Mouse (Mus musculus) liver, adult 2 months (tissue): Measurements from ENCODE around the gene Vti1a.

Experiments
- CTCF ChIP-seq: fragments of 200-500 bp; IDR thresholded peaks from 2 replicates; pipeline ENCODE4 v1.5.1; 2011; ENCODE audit warnings: low read depth, low read length, control low read depth
- POLR2A ChIP-seq: fragments of 200-500 bp; IDR thresholded peaks from 2 replicates; pipeline ENCODE4 v1.6.1; 2011; ENCODE audit warnings: low read length, control low read depth; ENCODE audit not compliant: insufficient read depth; ENCODE audit errors: extremely low read depth

DNA sequence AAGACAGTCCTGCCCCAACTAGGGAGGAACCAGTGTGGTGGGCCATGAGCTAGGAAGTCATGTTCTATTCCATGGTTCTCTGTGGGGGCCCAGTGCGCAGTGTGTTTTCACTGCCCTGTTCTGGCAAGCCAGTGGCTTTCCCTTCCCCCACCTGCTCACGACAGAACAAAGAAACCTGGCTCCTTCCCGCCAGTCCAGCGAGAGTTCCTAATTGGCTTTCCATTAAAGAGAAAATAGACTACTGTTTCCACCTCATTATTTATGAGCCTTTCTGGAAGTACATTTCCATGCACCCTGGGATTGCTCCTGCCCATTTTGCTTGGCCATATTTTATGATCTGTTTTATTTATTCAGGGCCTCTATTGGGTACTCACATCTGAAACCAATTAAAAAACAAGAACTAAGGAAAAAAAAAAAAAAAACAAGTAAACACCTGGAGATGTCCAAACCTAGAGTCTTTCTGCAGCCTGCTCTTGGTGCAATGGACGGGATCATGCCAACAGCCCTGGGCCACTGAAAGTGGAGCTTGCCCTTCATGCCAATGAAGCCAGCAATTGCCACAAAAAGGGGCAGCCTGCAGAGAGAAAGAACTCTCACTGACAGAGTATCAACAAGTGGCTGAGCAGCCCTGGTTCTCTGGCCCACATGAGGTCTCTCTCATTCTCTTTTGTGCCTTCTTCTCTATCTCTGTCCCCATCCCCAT is 346.6 kb downstream of the Vti1a start:
- TF ChIP-seq CTCF (no peak), POLR2A (no peak)
